Mouse (Mus musculus) hindbrain, embryonic 13.5 days (tissue): ENCODE data around the gene Chodl. TPM values are rescaled to one million over a fixed set of nuclear protein-coding genes. Genes with fewer than 3 reads are reported as not detected.

Source experiments
- ATAC-seq: fragments of 200-750 bp; cut with Nextera tagmentation; 2 replicates; pipeline ENCODE4 v1.8.0; 2017; ENCODE audit warnings: moderate TSS enrichment; ENCODE audit not compliant: low FRiP score
- H3K27ac ChIP-seq: fragments of 300-500 bp; sonication (generic); 2 replicates; pipeline ENCODE4 v1.5.1; 2015; ENCODE audit warnings: inconsistent platforms, mild to moderate bottlenecking, moderate library complexity
- H3K27me3 ChIP-seq: fragments of 300-500 bp; sonication (generic); 2 replicates; pipeline ENCODE4 v1.6.1; 2015; ENCODE audit warnings: mild to moderate bottlenecking, inconsistent platforms
- H3K36me3 ChIP-seq: fragments of 300-500 bp; sonication (generic); 2 replicates; pipeline ENCODE4 v1.6.1; 2015; ENCODE audit warnings: mild to moderate bottlenecking, inconsistent platforms
- H3K4me1 ChIP-seq: fragments of 300-500 bp; sonication (generic); replicated peaks from 2 replicates; pipeline ENCODE4 v1.6.1; 2015; ENCODE audit warnings: inconsistent platforms
- H3K4me2 ChIP-seq: fragments of 300-500 bp; sonication (generic); 2 replicates; pipeline ENCODE4 v1.6.1; 2015; ENCODE audit warnings: inconsistent platforms, mild to moderate bottlenecking, moderate library complexity
- H3K4me3 ChIP-seq: fragments of 300-500 bp; sonication (generic); 2 replicates; pipeline ENCODE4 v1.5.1; 2015; ENCODE audit warnings: mild to moderate bottlenecking, inconsistent platforms
- H3K9ac ChIP-seq: fragments of 300-500 bp; sonication (generic); 2 replicates; pipeline ENCODE4 v1.6.1; 2015; ENCODE audit warnings: mild to moderate bottlenecking, inconsistent platforms
- H3K9me3 ChIP-seq: fragments of 300-500 bp; sonication (generic); 2 replicates; pipeline ENCODE4 v1.6.1; 2016; ENCODE audit warnings: inconsistent platforms
- WGBS: fragments of 180-500 bp; shearing (Covaris S2); methylation state at CpG from one replicate; pipeline ENCODE4 v1.1.7; 2015; 5-methylcytosine and 5-hydroxymethylcytosine counted together
- polyA plus RNA-seq: library from polyadenylated mRNA; unstranded; fragments of >200 nt; fragmentation: Nextera tagmentation; extraction: Ambion mirVana; gene quantifications from 2 replicates; pipeline ENCODE4 v1.2.1, GENCODE M21; 2015

The Chodl gene
- polyA plus RNA-seq: 15.8 and 16.8 TPM in 2 replicates

DNA sequence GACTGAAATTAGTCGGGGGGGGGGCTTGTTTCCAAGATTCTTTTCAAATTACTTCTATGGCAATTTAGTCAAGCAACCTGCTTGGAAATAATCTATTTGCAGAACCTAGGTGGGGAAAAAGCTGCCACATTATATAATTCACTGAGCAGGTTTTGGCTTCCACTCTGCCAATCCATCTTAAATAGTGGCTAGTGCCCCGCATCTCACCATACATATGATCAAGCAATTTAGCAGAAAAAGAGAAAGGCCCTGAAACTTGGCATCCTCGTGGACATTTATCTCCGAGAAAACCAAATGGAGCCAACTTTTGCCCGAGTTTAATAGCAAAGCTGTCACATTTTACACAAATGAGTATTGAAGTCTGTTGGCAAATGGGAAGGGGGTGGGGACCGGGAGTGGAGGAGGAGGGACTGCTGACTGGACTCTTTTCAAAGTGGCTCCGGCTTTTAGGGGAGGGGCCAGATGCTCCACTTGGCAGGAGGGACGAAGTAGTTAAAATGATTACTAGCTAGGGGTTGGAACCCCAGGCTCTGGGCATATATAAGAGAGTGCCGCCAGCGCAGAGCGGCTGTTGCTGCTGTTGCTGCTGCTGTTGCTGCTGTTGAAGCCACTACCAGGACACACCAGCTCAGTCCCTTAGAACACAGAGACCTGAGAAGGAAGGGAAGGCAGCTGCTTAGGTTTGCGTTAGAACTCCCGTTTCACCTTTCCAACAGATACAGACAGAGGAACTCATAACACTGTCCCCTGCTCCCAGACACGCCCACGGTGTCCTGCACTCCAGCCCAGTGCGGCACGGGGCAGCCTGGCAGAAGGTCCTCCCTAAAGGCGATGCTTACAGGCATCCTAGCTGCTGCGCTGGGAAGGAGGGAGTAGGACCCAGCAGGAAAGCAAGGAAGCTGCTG is at the start of gene Chodl:
Gene Chodl, plus strand, starts transcription at position 567 of the 905 bp plus-strand sequence.
- Histone ChIP-seq H3K27ac (peak within 1 kb of the TSS; percentile 52), H3K27me3 (no peaks in the 10 kb centered on the region), H3K4me3 (peak within 1 kb of the TSS; percentile 56), H3K4me2 (peak within 1 kb of the TSS; percentile 97), H3K9me3 (no peaks in the 10 kb centered on the region), H3K9ac (peak within 1 kb of the TSS; percentile 77), H3K36me3 (no peaks in the 10 kb centered on the region), H3K4me1 (peaks cover 14% of the 10 kb centered on the region)
- peak; percentile 90 for ATAC-seq
- 12% methylated on average over 19 of the region's 19 CpGs for WGBS

DNA sequence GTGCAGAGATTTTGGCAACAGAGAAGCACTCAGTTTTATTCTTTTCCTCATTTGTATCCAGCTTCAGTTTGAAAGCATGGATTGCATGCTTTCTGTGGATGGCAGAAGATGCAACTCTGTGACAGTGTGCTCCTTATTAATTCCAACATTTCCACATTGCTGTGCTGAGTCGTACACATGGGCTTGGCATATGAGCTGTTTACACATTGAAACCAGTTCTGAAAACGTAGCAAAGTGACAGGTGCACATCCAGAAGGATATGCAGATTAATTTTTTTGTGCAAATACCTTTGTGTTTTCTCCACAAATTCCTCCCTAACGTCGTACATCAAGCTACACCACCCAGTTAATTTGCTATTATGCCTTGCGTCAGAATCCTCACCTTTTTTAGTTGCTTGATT is 8.1 kb upstream of the Chodl start:
- Histone ChIP-seq H3K27me3 (no peaks in the 10 kb centered on the region), H3K4me3 (no peak overlapping the region), H3K4me1 (no peaks in the 10 kb centered on the region), H3K36me3 (no peaks in the 10 kb centered on the region), H3K9ac (no peak overlapping the region), H3K9me3 (no peaks in the 10 kb centered on the region), H3K27ac (no peak overlapping the region), H3K4me2 (no peak overlapping the region)
- no peak for ATAC-seq
- WGBS: 72% methylated on average over 5 of the region's 5 CpGs

DNA sequence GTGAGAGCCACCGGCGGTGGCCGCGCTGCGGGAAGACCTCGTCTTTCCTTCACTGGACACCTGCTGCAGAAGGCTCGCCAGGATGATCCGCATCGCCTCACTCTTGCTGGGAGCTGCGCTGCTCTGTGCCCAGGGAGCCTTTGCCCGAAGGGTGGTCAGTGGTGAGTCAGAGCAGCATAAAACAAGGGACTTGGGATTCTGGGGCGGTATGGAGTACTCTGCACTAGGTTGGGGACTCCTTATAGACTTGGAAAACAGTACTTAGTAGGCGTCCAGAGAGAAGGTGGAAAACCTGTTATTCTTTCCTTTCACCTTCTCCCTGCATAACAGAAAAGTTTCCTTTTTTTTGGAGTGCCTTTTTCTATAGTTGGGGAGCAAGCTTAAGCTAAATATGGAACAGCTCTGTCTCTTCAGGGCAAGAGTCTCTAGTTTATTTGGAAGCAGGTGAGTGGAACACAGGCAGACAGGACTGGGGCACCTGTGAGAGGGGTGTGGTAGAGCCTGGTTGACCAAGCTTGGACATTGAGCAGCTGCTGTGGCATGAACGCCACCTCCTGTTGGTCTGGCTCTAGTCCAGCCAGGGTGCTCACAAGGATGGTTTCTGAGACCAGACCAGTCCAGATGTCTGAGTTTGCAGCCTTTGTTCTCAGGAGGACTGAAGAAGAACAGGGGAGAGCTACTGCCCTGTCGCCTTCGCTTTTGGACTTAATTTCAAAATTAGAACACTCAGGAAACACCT is 708 bp downstream of the Chodl start:
- Histone ChIP-seq H3K4me1 (peaks cover 14% of the 10 kb centered on the region), H3K4me2 (peak overlapping the region; percentile 97), H3K27ac (peak overlapping the region; percentile 52), H3K9ac (peak overlapping the region; percentile 77), H3K4me3 (peak overlapping the region; percentile 56), H3K9me3 (no peaks in the 10 kb centered on the region), H3K36me3 (no peaks in the 10 kb centered on the region), H3K27me3 (no peaks in the 10 kb centered on the region)
- 13% methylated on average over 16 of the region's 16 CpGs for WGBS
- peak; percentile 47; the same call in 1 of the 2 replicates for ATAC-seq

DNA sequence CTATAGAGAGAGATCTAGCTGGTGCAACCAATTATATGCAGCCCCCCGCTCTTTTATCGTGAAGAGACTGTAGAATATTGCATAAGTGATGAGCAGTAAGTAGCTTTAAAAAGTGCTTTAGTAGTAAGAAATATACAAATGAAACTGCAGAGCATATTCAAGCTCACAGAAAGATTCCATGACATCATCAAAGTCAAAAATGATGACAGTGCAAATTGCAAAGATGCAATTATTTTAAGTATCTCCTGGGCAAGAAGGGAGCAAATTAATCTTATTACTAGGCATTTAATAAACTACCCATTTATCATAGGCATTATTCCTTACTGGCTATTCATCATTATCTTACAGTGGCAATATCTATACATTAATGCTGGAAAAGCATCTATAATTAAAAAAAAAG is 3.5 kb downstream of the Chodl start:
- no peaks in the 10 kb centered on the region for H3K27me3 ChIP-seq
- no peak overlapping the region for H3K4me2 ChIP-seq
- H3K9me3 ChIP-seq: no peaks in the 10 kb centered on the region
- no peak for ATAC-seq
- no peak overlapping the region for H3K4me3 ChIP-seq
- H3K36me3 ChIP-seq: no peaks in the 10 kb centered on the region
- H3K4me1 ChIP-seq: peaks cover 14% of the 10 kb centered on the region
- no peak overlapping the region for H3K9ac ChIP-seq
- WGBS: 87% methylated on average over 2 of the region's 2 CpGs
- H3K27ac ChIP-seq: no peak overlapping the region

DNA sequence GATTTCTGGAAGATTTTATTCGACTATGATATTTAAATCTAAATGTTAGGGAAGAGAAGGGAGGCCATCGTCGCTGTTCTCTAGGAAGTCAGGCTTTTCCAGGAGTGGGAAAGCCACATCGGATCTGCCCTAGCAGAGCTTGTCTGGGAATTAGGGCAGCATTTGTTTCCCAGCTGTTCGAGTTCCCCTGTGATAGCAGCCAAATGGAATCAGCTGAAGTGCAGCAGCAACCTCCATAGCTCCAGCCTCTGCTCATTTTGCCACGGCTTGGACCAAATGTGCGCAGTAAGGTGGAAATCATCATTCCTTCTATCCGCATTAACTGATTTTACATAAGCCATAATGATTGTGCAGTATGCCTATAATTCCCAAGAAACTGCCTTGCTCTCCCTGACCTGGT is 7.0 kb downstream of the Chodl start:
- no peak overlapping the region for H3K4me3 ChIP-seq
- no peaks in the 10 kb centered on the region for H3K4me1 ChIP-seq
- no peak overlapping the region for H3K4me2 ChIP-seq
- no peak overlapping the region for H3K9ac ChIP-seq
- H3K27me3 ChIP-seq: no peaks in the 10 kb centered on the region
- peaks cover 6% of the 10 kb centered on the region for H3K9me3 ChIP-seq
- H3K27ac ChIP-seq: no peak overlapping the region
- no peak for ATAC-seq
- WGBS: 81% methylated on average over 8 of the region's 8 CpGs
- no peaks in the 10 kb centered on the region for H3K36me3 ChIP-seq

DNA sequence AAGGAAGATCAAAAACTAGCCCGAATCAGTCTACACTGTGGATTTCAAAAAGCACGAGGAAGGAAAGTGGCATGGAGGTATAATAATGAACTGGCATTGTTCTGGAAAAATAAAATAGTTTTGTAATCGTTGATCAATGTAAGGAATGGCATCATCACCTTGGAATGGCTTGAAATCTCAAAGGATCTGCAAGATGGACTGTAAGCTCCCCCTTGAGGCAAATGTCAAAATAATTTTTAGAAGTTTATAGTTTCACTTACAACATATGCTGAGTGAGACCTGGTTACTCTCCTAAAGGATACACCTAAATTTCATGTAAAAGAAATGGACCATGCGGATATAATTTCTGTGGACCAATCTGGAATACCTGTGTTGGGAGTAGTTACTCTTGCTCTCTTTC is 19.6 kb downstream of the Chodl start:
- no peaks in the 10 kb centered on the region for H3K4me1 ChIP-seq
- 80% methylated on average over 4 of the region's 4 CpGs for WGBS
- no peak for ATAC-seq

DNA sequence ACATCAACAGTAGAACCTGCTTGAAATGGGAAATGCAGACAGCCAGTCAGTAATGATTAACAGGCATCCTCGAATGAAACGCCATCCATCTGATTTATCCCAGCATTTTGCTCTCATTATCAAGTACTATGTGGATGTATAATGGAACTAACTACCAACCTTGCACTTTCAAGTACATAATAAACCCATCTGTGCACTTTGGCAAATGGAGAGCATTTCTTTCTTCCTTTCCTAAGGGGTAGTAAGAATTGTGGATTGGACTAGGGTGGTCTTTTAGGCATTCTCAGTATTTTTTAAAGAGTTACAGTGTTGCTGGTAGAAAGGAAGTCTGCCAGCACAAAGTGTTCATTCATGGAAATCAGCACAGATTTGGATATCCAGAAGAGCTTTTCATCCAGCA is 26.7 kb downstream of the Chodl start:
- Histone ChIP-seq H3K9ac (no peak overlapping the region), H3K4me2 (no peak overlapping the region), H3K36me3 (no peaks in the 10 kb centered on the region), H3K4me1 (no peaks in the 10 kb centered on the region), H3K27me3 (no peaks in the 10 kb centered on the region), H3K4me3 (no peak overlapping the region), H3K9me3 (no peaks in the 10 kb centered on the region), H3K27ac (no peak overlapping the region)
- ATAC-seq: no peak
- 59% methylated on average over 2 of the region's 2 CpGs for WGBS

More for the DNA sequence above, 19.6 kb downstream of the Chodl start:
- Histone ChIP-seq H3K36me3 (no peaks in the 10 kb centered on the region), H3K27ac (no peak overlapping the region), H3K27me3 (no peaks in the 10 kb centered on the region), H3K9ac (no peak overlapping the region), H3K4me2 (no peak overlapping the region), H3K4me3 (no peak overlapping the region), H3K9me3 (no peaks in the 10 kb centered on the region)

DNA sequence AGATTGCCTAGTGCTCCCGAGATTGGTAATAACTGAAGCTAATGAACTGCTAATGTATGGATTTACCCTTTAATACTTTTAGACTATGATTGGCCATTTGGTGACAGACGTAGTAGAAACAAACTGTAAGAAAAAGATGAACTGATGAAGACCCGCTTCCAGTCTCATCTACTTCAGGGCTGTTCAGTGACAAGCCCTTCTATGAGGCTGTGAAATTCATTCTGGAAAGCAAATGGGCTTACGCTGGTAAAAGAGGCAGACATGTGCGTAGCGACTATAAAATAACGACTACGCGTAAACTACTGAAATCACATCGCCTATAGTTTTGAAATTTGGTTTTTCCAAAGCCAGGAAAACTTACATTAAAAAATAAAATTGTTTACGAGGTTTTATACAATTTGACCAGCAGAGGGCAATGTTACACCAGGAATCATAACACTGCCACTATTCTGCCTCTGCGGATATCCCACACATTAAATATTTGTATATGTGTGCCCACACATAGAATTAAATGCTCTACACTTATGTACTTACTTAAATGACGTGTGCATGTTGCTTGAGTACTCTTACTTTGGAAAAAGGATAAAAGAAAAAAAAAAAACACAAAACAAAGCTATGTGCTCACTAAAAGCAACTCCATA is 38.5 kb downstream of the Chodl start:
- H3K4me1 ChIP-seq: no peaks in the 10 kb centered on the region
- WGBS: 37% methylated on average over 13 of the region's 13 CpGs
- H3K9me3 ChIP-seq: no peaks in the 10 kb centered on the region
- no peaks in the 10 kb centered on the region for H3K36me3 ChIP-seq
- H3K4me3 ChIP-seq: no peak overlapping the region
- H3K4me2 ChIP-seq: no peak overlapping the region
- no peaks in the 10 kb centered on the region for H3K27me3 ChIP-seq
- no peak overlapping the region for H3K27ac ChIP-seq
- no peak overlapping the region for H3K9ac ChIP-seq
- ATAC-seq: no peak

- Histone ChIP-seq H3K4me2 (no peak overlapping the region), H3K27ac (no peak overlapping the region), H3K4me3 (no peak overlapping the region), H3K9me3 (no peaks in the 10 kb centered on the region), H3K9ac (no peak overlapping the region), H3K27me3 (no peaks in the 10 kb centered on the region), H3K36me3 (no peaks in the 10 kb centered on the region), H3K4me1 (no peaks in the 10 kb centered on the region)
- no peak for ATAC-seq
- WGBS: 94% methylated on average over 13 of the region's 13 CpGs
Observed at GRCm38 (mm10) chr16:78974099-78974498, 43.4 kb downstream of the Chodl start.

DNA sequence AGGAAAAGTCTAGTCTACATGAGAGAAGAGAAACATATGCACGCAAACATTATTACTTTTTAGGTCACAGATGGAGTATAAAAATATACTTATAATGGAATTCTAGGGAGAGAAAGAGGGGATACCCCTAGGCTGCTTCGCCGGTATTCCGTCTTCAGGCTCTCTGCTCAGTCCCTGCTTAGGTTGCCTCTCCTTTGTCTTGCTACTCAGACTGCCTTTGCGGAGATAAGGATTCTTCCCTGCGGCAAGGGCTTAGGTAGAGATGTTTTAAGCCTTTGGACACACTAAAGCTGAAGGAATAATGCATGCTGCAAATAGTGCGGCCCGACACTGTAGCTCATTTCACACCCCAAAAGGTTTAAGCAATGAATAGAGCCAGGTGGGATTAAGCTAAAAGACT is 45.6 kb downstream of the Chodl start:
- WGBS: 74% methylated on average over 8 of the region's 8 CpGs
- Histone ChIP-seq H3K9ac (no peak overlapping the region), H3K4me3 (no peak overlapping the region), H3K9me3 (no peaks in the 10 kb centered on the region), H3K27me3 (no peaks in the 10 kb centered on the region), H3K4me2 (no peak overlapping the region), H3K4me1 (no peaks in the 10 kb centered on the region), H3K27ac (no peak overlapping the region), H3K36me3 (no peaks in the 10 kb centered on the region)
- no peak for ATAC-seq
